Mouse (Mus musculus) testis, adult 2 months (tissue): Measurements from ENCODE around the gene Add3.

Experiments
- CTCF ChIP-seq: fragments of 200-500 bp; IDR thresholded peaks from 2 replicates; pipeline ENCODE4 v1.5.1; 2012; ENCODE audit warnings: low read depth, mild to moderate bottlenecking, inconsistent platforms, low read length, moderate library complexity; ENCODE audit not compliant: control insufficient read depth, insufficient read depth, insufficient replicate concordance
- POLR2A ChIP-seq: fragments of 200-500 bp; IDR thresholded peaks from 2 replicates; pipeline ENCODE4 v1.6.1; 2012; ENCODE audit warnings: low read depth, mild to moderate bottlenecking, inconsistent platforms, low read length, moderate library complexity; ENCODE audit not compliant: control insufficient read depth

GRCm38 (mm10) chr19:53140804-53141250, 584 bp downstream of the Add3 start:
- TF ChIP-seq CTCF (no peak), POLR2A (no peak)
